Mouse (Mus musculus) spleen, adult 18-20 months (tissue): Measurements from ENCODE around the gene Limd2.
"Not testable (repeated sequence)": the region's sequence is repeated elsewhere in the genome, so short reads cannot be mapped to it uniquely, and the experiment has no call there.

Experiments used
- DNase-seq, 2 experiments: peaks; one replicate each; pipeline ENCODE4 v3.0.0; 2022; ENCODE audit warnings: mixed read lengths in 2 of 2

Limd2 gene

DNA sequence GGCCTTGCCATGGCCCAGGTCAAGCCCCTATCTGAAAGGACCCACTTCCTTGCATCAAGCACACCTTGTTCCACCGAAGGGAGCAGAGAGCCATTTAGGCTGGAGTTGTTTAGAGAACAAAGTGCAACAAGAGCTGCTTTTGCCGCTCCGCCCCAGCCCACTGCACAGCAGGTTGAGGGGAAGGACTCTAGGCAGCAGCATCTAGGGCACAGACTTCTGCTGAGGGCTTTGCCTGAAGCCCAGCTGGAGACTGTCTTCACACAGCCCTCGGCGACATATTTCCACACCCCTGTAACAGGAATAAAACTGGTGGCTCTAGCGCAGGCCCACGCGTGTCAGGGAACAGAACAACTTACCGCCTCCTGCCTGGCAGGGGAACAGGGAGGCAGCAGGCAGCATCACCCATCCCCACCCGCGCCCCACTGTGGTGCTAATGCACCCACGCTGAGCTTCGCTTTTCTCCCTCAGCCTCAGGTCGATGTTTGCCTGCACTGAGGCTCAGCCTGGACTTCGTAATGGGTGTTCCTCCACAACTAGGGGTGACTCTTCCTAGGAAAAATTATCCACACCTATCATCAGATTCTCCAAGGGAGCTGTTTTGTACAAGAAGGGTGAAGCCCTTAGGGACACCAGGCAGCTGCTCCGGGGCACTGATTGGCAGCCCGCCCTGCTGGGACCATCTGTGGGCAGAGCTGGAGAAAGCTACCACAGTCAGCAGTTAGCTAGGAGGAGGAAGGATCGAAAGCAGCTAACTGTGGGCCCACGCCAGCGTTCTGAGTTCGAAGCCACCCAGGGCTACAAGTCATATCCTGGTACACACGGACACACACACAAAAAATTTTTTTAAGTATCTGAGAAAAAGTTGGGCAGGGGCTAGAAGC lies at the start of gene Limd2, which contains the start of gene Gm10840:
Gene Limd2 (minus strand): TSS at position 20 of the 881 bp plus-strand sequence.
Gene Gm10840 (plus strand): TSS at position 10 of the 881 bp plus-strand sequence.
- DNase-seq: peak; percentile 52 to 60

DNA sequence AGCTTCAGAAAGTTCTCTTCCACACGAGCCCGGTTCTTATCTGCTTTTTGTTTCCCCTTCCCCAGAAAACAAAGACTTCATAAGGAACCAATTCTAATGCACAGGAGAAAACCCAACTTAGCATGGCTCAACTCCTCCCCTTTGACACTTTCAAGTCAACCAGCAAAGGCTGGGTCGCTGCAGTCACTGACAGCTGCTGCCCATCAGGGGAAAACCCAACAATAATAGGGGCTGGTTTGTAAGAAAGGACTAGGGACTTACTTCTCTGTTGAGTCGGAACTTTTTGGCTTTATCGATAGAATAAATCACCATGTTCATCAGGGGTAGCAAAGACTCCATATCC lies 41.4 kb upstream of the Limd2 start, which contains the start of gene Strada:
Gene Strada (minus strand): TSS at position 46 of the 343 bp plus-strand sequence.
- no peak for DNase-seq

DNA sequence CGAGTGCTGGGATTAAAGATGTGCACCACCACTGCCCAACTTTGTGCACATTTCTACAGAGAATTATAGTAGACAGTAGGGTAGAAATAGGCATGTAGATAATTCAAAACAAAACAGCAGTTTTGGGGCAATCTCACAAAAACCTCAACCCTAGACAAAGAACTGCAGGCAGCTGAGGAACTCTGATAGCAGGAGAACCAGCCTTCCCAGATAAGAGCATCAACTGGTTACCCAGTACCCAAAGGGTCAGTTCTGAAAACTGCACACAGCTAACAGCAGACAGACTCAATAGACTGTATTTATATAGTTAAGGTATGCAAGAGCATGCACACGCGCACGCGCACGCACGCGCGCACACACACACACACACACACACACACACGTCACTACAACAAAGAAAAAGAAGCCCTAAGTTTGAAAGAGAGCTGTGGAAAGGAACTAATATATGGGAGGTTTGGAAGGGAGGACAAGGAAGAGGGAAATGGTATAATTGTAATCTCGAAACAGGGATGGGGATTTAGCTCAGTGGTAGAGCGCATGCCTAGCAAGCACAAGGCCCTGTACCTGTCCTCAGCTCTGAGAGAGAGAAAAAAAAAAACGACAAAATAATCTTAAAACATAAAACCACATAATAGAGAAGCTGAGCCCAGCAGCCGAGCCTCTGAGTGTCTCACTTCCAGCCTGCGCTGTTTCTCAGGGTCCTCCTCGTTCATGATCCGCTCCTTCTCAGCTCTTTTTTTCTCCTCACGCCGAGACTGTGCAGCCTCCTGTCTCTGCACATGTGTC lies 40.9 kb upstream of the Limd2 start:
- no peak for DNase-seq

DNA sequence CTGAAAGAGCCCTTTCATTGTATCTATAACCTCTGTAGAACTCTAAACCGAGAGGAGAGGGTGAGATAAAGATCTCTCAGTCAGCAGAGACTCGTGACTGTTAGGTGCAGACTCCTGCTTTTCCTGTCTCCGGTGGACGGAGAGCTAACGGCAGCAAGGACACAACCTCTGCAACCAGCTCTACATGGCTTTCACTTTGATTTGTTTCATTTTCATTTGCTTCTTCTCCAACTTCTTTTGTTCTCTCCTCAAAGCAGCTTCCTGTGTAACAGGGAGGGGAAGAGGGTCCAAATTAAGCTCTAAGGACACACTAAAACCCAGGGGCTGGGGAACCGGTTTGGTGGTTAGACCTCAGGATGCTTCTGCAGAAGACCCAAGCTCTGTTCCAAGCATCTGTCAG lies 40.1 kb upstream of the Limd2 start:
- DNase-seq: no peak

DNA sequence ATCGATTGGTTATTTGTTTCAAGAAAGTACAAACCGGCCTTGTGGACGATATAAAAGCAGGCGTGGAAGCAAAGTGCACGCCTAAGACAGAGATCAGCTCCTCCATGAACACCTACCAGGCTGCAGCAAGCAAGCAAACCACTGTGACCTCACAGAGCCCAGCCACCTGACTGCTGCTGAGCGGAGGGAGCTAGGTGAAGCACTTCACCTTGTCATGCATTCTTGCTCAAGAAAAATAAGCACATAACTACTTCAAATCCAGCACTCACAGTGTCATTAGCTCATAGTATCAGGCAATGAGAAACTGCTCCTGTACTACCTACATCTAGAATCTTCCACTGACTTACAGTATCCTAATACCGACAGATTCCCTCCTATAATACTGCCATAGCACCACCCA lies 39.3 kb upstream of the Limd2 start:
- DNase-seq: not testable (repeated sequence)

DNA sequence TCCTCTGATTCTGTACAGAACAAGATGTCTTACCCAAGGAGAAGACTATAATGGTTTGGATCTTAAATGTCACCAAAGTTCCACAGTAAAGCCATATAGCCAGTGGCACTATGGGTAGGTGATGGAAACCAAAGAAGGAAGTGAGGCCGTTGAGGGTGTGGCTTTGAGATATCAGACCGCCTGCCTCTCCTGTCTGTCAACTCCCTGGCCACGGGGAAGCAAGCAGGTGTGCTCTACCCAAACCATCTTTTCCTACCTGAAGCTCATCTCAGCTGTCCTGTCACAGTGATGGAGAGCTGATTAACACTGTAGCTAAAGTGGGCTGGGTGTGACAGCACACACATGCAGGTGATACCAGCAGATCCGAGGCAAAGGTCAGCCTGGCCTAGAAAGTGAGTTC lies 37.6 kb upstream of the Limd2 start:
- no peak for DNase-seq

DNA sequence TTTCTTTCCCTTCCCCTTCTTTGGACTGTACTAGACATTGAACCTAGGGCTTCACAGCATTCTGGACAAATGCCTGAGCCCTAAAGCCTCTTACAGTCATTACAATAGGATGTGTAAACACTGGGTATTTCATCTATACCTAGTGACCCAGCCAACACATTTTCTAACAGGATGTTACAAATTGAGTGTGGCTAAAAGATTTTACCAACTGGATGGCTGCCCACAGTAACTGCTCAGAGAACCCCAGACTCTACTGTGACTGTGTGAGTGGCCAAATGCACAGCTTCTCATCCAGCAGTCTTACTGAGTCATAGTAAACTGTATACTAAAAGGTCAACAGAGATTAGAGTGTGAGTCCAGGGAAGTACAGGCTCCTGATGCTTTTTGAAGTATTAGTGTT lies 34.7 kb upstream of the Limd2 start:
- no peak for DNase-seq

DNA sequence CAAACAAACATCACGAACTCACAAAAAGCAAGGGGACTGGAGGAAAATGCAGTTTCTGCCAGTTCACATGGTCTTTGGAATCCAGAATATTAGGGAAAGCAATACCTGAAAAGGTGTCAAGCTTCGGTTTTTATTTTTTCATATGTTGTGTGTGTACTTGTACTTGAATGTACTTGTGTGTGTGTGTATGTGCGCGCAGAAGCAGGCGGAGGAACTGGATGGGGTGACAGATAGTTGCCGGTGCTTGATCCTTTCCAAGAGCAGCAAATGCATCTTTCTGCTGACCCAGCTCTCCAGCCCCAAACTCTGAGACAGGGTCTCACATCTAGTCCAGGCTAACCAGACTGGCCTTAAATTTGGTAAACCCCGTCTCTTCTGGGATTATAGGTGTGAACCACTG lies 34.2 kb upstream of the Limd2 start:
- no peak for DNase-seq

DNA sequence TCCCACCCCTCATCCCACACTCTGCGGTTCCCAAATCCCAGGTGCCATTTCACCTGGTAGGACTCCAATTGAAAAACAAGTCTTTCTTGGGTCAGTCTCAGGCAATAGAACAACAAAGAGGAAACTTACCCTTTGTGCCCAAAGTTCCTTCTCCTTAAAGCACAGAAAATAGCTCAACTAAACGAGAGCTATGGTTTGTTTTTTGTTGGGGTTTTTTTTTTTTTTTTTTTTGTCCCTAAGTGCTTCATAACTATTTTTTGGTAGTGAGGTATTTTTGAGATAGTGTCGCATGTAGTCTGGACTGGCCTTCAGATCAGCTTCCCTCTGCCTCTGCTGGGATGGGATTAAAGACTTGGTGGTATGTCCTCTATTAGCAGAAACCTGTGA lies 33.5 kb upstream of the Limd2 start:
- DNase-seq: no peak

DNA sequence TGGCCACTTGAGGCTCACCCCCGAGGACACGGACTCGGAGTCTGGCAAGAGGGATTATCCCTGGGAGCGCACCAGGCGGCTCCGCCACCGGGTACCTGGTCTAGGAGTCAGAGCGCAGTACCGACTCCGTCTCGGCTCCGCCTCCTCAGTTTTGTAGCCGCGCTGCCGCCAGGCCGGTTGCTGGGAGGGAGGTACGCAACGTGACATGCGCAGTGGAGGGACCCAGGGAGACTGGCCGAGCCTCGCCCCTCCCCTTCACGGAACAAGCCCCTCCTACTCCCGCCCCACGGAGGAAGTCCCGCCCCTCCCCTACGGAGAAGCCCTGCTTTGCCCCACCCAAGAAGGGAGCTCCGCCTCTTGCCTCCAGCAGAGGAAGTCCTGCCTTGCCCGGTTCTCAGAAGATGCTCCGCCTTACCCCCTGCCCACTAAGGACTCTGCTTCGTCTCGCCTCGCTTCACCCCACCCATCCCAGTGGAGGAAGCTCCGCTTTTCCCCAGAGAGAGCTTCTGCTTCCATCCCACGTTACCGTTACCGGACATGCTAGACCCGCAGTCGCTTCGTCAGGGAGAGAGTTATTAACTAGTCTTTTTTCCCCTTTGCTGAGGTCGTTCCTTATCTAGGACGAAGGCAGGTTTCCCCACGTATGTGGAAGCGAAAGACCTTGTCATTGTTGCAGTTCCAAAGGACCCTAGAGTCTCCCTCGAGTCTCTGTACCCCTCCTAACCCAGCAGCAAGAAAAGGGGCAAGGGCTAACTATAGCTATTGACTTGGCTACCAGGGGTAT lies 32.9 kb upstream of the Limd2 start:
- DNase-seq: peak; percentile 94 to 97

DNA sequence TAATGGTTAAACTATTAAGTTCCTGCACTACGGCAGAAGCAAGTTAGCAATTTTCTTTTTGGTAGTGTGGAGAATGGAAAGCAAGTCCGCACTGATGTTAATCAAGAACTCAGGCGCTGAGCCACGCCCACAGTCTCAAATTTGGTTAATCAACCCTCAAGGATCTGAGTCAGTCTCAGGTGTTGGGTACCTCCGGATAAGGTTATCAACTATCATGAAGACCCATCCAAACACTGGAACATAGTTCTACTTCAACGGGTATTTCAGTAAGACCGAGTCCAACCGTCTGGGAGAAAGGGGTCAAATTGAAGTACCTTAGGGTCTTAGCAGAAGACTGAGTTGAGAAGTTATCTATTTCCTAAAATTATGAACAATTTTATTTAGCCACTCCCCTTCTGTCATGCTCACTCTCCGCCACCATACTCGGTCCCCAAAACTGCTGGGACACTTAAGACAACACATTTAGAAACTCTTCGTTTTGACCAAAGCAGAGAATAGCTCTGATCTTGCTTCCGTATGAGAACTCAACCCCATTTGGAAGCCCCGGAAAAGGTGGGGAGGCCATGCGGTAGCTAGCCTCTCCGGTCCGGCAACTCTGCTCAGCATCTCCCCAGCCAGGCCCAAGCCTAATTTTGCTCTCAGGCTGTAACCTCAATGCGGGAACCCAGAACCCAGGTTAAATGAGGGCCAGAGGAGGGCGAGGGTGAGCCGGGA lies 32.2 kb upstream of the Limd2 start:
- DNase-seq: no peak

DNA sequence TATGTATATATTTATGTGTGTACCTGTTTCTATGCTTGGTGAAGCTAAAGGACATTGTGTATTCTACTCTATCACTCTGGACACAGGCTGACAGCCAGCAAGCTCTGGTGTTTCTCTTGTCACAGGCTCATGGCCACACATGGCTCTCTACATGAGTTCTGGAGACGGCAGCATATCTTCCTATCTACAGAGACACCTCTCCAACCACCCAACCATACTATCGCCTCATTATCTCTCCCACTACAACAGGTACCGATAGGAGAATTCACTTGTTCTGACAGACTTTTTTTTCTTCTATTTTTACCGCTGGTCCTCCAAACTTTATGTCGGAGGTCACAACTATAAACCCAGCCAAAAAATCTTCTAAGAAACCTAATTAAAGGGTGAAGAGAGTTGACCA lies 31.6 kb upstream of the Limd2 start:
- no peak for DNase-seq

DNA sequence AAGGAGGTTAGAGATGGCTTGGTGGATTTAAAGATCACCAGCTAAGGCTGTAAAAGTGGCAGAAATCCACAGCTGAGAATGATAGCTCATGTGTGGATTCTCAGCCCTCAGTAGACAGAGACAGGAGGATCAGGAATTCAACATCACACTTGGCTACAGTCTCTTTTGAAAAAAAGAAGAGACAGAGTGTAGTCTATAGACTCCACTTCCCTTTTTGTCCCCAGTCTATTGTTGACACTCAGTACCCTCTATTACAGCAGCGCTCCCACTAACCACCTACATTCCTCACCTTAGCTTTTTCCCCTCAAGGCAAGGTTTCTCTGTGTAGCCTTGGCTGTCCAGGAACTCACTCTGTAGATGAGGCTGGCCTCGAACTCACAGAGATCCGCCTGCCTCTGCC lies 31.1 kb upstream of the Limd2 start:
- DNase-seq: no peak

DNA sequence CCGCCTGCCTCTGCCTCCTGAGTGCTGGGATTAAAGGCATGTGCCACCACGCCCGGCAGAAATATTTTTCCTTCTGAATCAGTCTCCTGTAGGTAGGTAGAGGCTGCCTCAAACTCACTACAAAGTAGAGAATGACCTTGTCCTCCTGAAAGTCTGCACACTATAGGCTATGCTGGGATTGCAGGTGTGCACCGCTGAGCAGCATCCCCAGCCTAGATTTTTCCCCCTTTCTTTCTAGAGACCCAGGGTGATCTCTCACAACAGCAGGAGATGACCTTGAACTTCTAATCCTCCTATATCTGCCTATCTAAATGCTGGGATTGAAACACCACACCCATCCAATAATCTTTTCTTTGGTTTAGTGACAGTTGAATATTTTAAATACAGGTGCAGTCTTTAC lies 26.7 kb upstream of the Limd2 start:
- DNase-seq: no peak

DNA sequence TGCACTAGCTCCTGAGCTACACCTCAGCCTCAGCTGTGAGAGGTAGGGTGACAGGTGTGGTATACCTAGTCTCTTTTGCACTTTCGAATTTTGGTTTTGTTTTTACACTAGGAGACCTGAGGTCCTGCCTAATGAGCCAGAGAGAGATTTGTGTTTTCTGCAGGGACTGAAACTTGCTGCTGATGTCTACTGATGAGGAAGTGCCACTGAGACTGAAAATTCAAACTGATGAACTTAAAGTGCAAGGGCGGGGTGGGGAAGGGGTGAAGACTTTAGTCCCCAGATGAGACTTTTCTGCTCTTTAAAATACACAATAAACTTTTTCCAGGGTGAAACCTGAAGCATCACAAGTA lies 19.8 kb upstream of the Limd2 start:
- no peak for DNase-seq

DNA sequence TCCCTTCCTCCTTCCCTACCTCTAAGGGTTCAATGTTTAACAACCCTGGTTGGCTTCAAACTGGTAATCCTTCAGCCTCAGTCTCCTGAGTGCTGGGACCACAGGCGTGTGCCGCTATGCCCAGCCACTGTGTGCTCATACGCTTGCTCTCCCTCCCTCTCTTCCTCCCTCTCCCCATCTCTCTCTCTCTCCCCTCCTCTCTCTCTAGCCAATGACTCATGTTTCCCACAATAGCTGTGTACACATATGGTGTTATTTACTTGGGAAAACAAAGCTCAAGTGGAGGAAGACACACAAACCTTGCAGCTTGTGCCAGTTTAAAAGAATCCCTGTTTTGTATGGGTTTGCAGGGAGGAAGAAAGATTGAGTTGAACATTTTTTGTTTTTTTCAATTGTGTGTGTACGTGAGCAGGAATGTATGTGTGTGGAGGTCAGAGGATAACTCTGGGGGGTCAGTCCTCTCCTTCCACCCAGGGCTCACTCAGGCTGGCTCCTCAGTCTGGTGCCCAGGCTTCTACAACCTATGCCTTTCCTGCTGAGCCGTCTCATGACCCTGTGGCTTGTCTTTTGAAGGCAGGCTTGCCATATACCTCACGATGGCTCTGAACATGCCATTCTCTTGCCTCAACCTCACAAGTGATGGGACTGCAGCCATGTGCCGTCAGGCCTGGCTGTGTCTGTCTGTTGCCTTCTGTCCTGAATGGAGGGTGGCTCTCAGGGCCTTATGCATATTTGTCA lies 19.2 kb upstream of the Limd2 start:
- no peak for DNase-seq

DNA sequence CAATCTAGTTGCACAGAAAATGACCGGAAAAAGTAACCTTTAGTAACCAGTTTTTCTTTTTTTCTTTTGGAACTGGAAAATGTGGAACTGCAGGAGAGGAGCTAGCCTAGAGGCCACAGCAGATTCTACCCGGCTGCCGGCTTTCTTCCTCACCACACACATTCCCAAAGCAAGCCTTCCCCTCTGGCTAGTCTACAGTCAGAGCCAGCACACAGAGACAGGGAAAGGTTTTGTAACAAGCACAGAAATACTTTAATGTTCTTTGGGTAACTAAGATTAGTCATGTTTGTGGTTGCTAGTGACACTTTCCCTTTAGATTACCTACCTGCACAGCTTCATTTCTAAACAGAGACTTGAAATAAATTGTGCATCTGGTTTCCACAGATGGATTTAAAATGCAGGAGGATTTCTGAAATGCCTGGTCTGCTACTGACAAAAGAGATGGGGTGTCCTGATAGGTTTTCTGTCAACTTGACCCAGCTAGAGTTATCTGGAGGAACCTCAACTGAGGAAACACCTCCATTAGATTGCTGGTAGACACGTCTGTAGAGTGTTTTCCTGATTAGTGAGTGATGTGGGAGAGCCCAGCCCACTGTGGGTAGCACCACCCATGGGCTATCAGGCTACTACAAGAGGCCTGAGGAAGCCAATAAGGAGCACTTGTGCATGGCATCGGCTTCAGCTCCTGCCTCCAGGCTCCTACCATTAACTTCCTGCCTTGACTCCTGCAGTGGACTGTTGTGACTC lies 17.5 kb upstream of the Limd2 start:
- DNase-seq: no peak

DNA sequence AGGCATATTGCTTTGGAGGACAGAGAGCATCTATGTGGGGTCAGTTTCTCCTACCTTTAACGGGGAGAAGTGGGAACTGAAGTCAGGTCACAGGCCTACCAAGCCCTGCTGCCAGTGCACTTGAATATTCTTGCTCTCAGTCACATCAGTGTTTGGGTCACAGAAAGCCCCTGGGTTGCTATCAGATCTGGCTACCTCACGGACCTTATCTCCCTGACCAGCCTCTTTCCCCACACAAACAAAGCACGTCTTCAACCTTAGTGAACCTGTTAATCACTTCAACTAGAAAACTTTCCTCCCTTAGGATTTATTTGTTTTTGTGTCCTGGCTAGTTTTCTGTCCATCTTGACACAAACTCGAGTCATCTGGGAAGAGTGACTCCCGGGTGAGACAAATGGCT lies 15.7 kb upstream of the Limd2 start:
- no peak for DNase-seq

DNA sequence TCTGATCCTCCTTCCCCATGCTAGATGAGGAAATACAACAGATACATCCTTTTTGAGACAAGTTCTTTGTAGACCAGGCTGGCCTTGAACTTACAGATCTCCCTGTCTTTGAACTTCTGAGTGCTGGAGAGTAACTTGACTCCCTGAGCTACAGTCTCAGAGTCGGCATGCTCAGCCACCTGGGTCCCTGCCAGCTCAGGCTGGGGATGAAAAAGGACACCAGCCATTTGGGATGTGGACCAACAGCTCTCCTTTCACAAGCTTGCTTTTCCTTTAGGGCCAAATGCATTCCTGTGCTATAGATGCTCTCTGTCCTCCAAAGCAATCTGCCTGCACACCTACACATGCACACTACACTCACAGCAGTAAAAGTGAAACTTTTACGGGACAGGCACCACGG lies 14.4 kb upstream of the Limd2 start:
- DNase-seq: no peak

DNA sequence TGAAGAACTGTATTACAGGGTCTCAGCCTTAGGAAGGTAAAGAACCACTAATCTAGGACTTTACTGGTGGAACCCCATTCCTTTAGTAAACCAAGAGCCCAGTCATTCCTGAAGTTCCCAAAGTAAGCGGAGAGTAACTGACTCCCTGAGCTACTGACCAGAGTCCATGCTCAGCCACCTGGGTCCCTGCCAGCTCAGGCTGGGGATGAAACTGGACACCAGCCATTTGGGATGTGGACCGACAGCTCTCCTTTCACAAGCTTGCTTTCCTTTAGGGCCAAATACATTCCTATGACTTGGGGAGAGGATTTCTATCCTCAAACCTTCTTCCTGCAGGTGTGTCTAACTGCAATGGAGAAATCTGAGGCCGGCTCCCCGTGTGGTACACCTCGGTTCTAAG lies 13.7 kb upstream of the Limd2 start:
- DNase-seq: no peak

DNA sequence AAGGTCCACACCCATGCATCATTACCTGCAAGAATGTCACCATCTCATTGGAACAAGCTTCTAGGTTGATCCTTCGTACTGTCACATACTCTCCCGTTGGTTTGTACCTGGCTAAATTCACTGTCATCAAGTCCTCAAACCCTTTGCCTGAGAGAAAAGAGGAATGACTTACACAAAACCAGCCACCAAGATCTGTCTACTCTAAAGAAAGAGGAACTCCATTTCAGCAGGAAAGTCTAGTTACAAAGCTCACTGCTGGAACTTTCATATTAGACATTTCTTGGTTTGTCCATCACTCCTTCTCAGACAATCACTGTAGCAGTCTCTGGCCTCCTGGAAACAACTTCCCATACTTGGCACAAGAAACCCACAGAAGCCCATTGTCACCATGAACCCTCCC lies 12.6 kb upstream of the Limd2 start:
- DNase-seq: no peak
